Mouse (Mus musculus) myocyte (in vitro differentiated cells): ENCODE data around the gene Zic2. TPM values are rescaled to one million over a fixed set of nuclear protein-coding genes. Genes with fewer than 3 reads are reported as not detected.

Experiments
- H3K27me3 ChIP-seq: one replicate; pipeline ENCODE4 v1.6.1; 2011; ENCODE audit not compliant: control insufficient read depth, insufficient read depth, insufficient read length
- H3K36me3 ChIP-seq: one replicate; pipeline ENCODE4 v1.6.1; 2011; ENCODE audit not compliant: control insufficient read depth, insufficient read depth
- H3K4me2 ChIP-seq: one replicate; pipeline ENCODE4 v1.6.1; 2011; ENCODE audit warnings: low read depth, control low read depth
- H3K4me3 ChIP-seq: one replicate; pipeline ENCODE4 v1.5.1; 2011; ENCODE audit warnings: mild to moderate bottlenecking, control low read depth, moderate library complexity
- H3K79me2 ChIP-seq: one replicate; pipeline ENCODE4 v1.6.1; 2011; ENCODE audit not compliant: control insufficient read depth, insufficient read depth
- H3ac ChIP-seq: one replicate; pipeline ENCODE4 v1.6.1; 2011; ENCODE audit not compliant: control insufficient read depth, insufficient read length
- CEBPB ChIP-seq: IDR thresholded peaks from 2 replicates; pipeline ENCODE4 v1.6.1; 2011; ENCODE audit warnings: mild to moderate bottlenecking, moderate library complexity; ENCODE audit not compliant: poor library complexity, insufficient read depth, severe bottlenecking
- E2F4 ChIP-seq: IDR thresholded peaks from one replicate; pipeline ENCODE4 v1.6.1; 2011; ENCODE audit warnings: mild to moderate bottlenecking, control low read depth, moderate library complexity; ENCODE audit not compliant: insufficient read depth
- MAX ChIP-seq: IDR thresholded peaks from one replicate; pipeline ENCODE4 v1.6.1; 2011; ENCODE audit warnings: low read depth, mild to moderate bottlenecking, control low read depth
- MYOD1 ChIP-seq, 3 experiments: IDR thresholded peaks; one replicate each; pipeline ENCODE4 v1.6.1; 2011; ENCODE audit warnings: control low read depth in 2 of 3, low read depth in 2 of 3, mild to moderate bottlenecking in 2 of 3, moderate library complexity in 1 of 3; ENCODE audit not compliant: insufficient read length in 2 of 3, control insufficient read depth in 1 of 3
- MYOG ChIP-seq, 3 experiments: IDR thresholded peaks; one replicate each; pipeline ENCODE4 v1.6.1; 2011; ENCODE audit warnings: control low read depth in 2 of 3, low read depth in 2 of 3, mild to moderate bottlenecking in 2 of 3; ENCODE audit not compliant: insufficient read length in 2 of 3, control insufficient read depth in 1 of 3, insufficient read depth in 1 of 3
- POLR2A ChIP-seq: IDR thresholded peaks from one replicate; pipeline ENCODE4 v1.6.1; 2011; ENCODE audit warnings: low read depth, mild to moderate bottlenecking, control low read depth, moderate library complexity; ENCODE audit not compliant: insufficient read length
- POLR2AphosphoS2 ChIP-seq: IDR thresholded peaks from one replicate; pipeline ENCODE4 v1.6.1; 2011; ENCODE audit warnings: low read depth, control low read depth; ENCODE audit not compliant: insufficient read length
- REST ChIP-seq: IDR thresholded peaks from one replicate; pipeline ENCODE4 v1.6.1; 2011; ENCODE audit warnings: mild to moderate bottlenecking, control low read depth, moderate library complexity; ENCODE audit not compliant: insufficient read depth, insufficient read length
- SRF ChIP-seq: IDR thresholded peaks from one replicate; pipeline ENCODE4 v1.6.1; 2011; ENCODE audit warnings: low read depth; ENCODE audit not compliant: control insufficient read depth, insufficient read length
- TCF12 ChIP-seq: IDR thresholded peaks from one replicate; pipeline ENCODE4 v1.6.1; 2011; ENCODE audit warnings: mild to moderate bottlenecking, control low read depth; ENCODE audit not compliant: poor library complexity, insufficient read depth, severe bottlenecking
- TCF3 ChIP-seq: IDR thresholded peaks from one replicate; pipeline ENCODE4 v1.6.1; 2011; ENCODE audit warnings: low read depth, control low read depth; ENCODE audit not compliant: insufficient read length
- USF1 ChIP-seq: IDR thresholded peaks from one replicate; pipeline ENCODE4 v1.6.1; 2011; ENCODE audit warnings: low read depth, mild to moderate bottlenecking, control low read depth, moderate library complexity
- polyA plus RNA-seq: library from polyadenylated mRNA; unstranded; fragments of >200 nt; fragmentation: generic; extraction: Trizol; gene quantifications from one replicate; pipeline ENCODE4 v1.2.1, GENCODE M21; 2012; ENCODE audit warnings: missing spikeins

Zic2 gene
- polyA plus RNA-seq, 1 experiment = 0.88 TPM

- H3ac ChIP-seq = no peak overlapping the region
- H3K27me3 ChIP-seq = peaks cover 34% of the 10 kb centered on the region
- TF ChIP-seq MYOD1 (IDR thresholded peaks at IDR 0.05; ENCODE audit: control insufficient read depth in 1 of 3, insufficient read length in 2 of 3, low read depth in 2 of 3) = no peak
- no peak overlapping the region for H3K4me2 ChIP-seq
- no peaks in the 10 kb centered on the region for H3K36me3 ChIP-seq
- peaks cover 7% of the 10 kb centered on the region for H3K79me2 ChIP-seq
- no peak overlapping the region for H3K4me3 ChIP-seq
Observed at GRCm38 (mm10) chr14:122477971-122478573, 2.8 kb downstream of the Zic2 start.

GRCm38 (mm10) chr14:122478574-122479011 lies 3.4 kb downstream of the Zic2 start:
- Histone ChIP-seq H3K4me2 (no peak overlapping the region), H3ac (no peak overlapping the region), H3K4me3 (no peak overlapping the region), H3K79me2 (peaks cover 7% of the 10 kb centered on the region), H3K36me3 (no peaks in the 10 kb centered on the region), H3K27me3 (peaks cover 38% of the 10 kb centered on the region)
- TF ChIP-seq SRF (no peak), MYOG (IDR thresholded peaks at IDR 0.05; ENCODE audit: control insufficient read depth in 1 of 3, insufficient read depth in 1 of 3, insufficient read length in 2 of 3, low read depth in 2 of 3) (no peak), USF1 (no peak), MAX (no peak), REST (no peak), CEBPB (no peak), TCF12 (no peak), POLR2AphosphoS2 (no peak)

- H3K36me3 ChIP-seq = no peaks in the 10 kb centered on the region
- H3K27me3 ChIP-seq = peaks cover 47% of the 10 kb centered on the region
- H3K79me2 ChIP-seq = peaks cover 7% of the 10 kb centered on the region
- no peak overlapping the region for H3K4me2 ChIP-seq
- no peak overlapping the region for H3K4me3 ChIP-seq
- TF ChIP-seq TCF3 (no peak), E2F4 (no peak), TCF12 (no peak), REST (no peak), MYOD1 (IDR thresholded peaks at IDR 0.05; ENCODE audit: control insufficient read depth in 1 of 3, insufficient read length in 2 of 3, low read depth in 2 of 3) (no peak), CEBPB (no peak), POLR2AphosphoS2 (no peak), POLR2A (no peak), SRF (no peak), MYOG (IDR thresholded peaks at IDR 0.05; ENCODE audit: control insufficient read depth in 1 of 3, insufficient read depth in 1 of 3, insufficient read length in 2 of 3, low read depth in 2 of 3) (no peak), MAX (no peak), USF1 (no peak)
- H3ac ChIP-seq = no peak overlapping the region
Observed at GRCm38 (mm10) chr14:122479461-122480109, 4.3 kb downstream of the Zic2 start.

GRCm38 (mm10) chr14:122480355-122480754 lies 5.1 kb downstream of the Zic2 start:
- Histone ChIP-seq H3K79me2 (peaks cover 7% of the 10 kb centered on the region), H3K36me3 (no peaks in the 10 kb centered on the region), H3K4me3 (no peak overlapping the region), H3K4me2 (no peak overlapping the region), H3ac (no peak overlapping the region), H3K27me3 (peaks cover 47% of the 10 kb centered on the region)
- no peak for TF ChIP-seq USF1
- no peak for TF ChIP-seq POLR2AphosphoS2
- TF ChIP-seq REST = no peak
- TF ChIP-seq MYOD1 (IDR thresholded peaks at IDR 0.05; ENCODE audit: control insufficient read depth in 1 of 3, insufficient read length in 2 of 3, low read depth in 2 of 3) = no peak
- no peak for TF ChIP-seq CEBPB
- TF ChIP-seq TCF12 = no peak
- TF ChIP-seq MAX = no peak
- no peak for TF ChIP-seq TCF3
- TF ChIP-seq E2F4 = no peak
- no peak for TF ChIP-seq SRF
- no peak for TF ChIP-seq POLR2A
- TF ChIP-seq MYOG (IDR thresholded peaks at IDR 0.05; ENCODE audit: control insufficient read depth in 1 of 3, insufficient read depth in 1 of 3, insufficient read length in 2 of 3, low read depth in 2 of 3) = no peak

- Histone ChIP-seq H3K27me3 (peaks cover 40% of the 10 kb centered on the region), H3K4me2 (no peak overlapping the region), H3K4me3 (no peak overlapping the region)
Observed at GRCm38 (mm10) chr14:122481181-122481580, 5.9 kb downstream of the Zic2 start.

More at GRCm38 (mm10) chr14:122481181-122481580, 5.9 kb downstream of the Zic2 start:
- no peak for TF ChIP-seq USF1
- no peak for TF ChIP-seq CEBPB
- TF ChIP-seq TCF3 = no peak
- TF ChIP-seq POLR2AphosphoS2 = no peak
- TF ChIP-seq MYOG (IDR thresholded peaks at IDR 0.05; ENCODE audit: control insufficient read depth in 1 of 3, insufficient read depth in 1 of 3, insufficient read length in 2 of 3, low read depth in 2 of 3) = no peak
- no peak for TF ChIP-seq MYOD1 (IDR thresholded peaks at IDR 0.05; ENCODE audit: control insufficient read depth in 1 of 3, insufficient read length in 2 of 3, low read depth in 2 of 3)
- no peak for TF ChIP-seq MAX
- no peak for TF ChIP-seq REST
- TF ChIP-seq SRF = no peak
- TF ChIP-seq TCF12 = no peak
- TF ChIP-seq E2F4 = no peak
- no peak overlapping the region for H3ac ChIP-seq
- H3K79me2 ChIP-seq = peaks cover 7% of the 10 kb centered on the region
- H3K36me3 ChIP-seq = no peaks in the 10 kb centered on the region
